ENCODE assay signal across 9 mouse cellular contexts in genomic region chr13:24803196-24803595, GRCm38 (mm10). TPM values are rescaled to one million over a fixed set of nuclear protein-coding genes. Genes with fewer than 3 reads are reported as not detected.
DNase-seq lines count a peak whose midpoint lies in the region; ATAC-seq and TF ChIP-seq lines count a peak whose summit lies in the region.
"Had no signal": no experiment of that assay in that cellular context is flagged by ENCODE, and none has a peak within 500 bp of the region (broad histone marks: within the 10 kb centered on the region; RNA-seq: fewer than 3 reads in every experiment).

No protein-coding gene starts in this region.

- peaks cover 3% of the 10 kb centered on the region for H3K4me1 ChIP-seq in cerebellum, adult 2 months (ENCODE audit: control insufficient read depth, insufficient read depth, low read length)
- peaks cover 5% of the 10 kb centered on the region; the same call in 1 of the 2 replicates for H3K4me1 ChIP-seq in neural tube, embryonic 11.5 days (ENCODE audit: control insufficient read depth, insufficient read depth, low read length)
- H3K4me1 ChIP-seq in limb, embryonic 14.5 days (ENCODE audit: control insufficient read depth, insufficient read depth, low read length), result peaks cover 15% of the 10 kb centered on the region
- 0 out of 2 replicates have a peak, but pooled peaks cover 11% of the 10 kb centered on the region for H3K4me1 ChIP-seq in stomach, embryonic 16.5 days (ENCODE audit: control insufficient read depth, insufficient read depth, low read length)

- TF ChIP-seq CTCF in cerebellum, adult 2 months (IDR thresholded peaks at IDR 0.05; ENCODE audit: borderline replicate concordance, insufficient read depth, low read depth, low read length), result no peak

- peak overlapping the region; percentile 71 for H3K4me2 ChIP-seq in neural tube, embryonic 11.5 days (ENCODE audit: low read depth)
- H3K4me2 ChIP-seq in limb, embryonic 14.5 days (replicated peaks; ENCODE audit: low read depth, low read length, severe bottlenecking), result peak overlapping the region; percentile 57
- peak overlapping the region; percentile 80 for H3K4me2 ChIP-seq in stomach, embryonic 16.5 days (ENCODE audit: low read depth, low read length)

- DNase-seq in cerebellum, adult 2 months, result no peak
- no peak for DNase-seq in neural tube, embryonic 11.5 days (ENCODE audit: low spot score)
- no peak for DNase-seq in neural tube, embryonic 10.5 days (ENCODE audit: extremely low spot score, low spot score)
- no peak for DNase-seq in limb, embryonic 14.5 days (ENCODE audit: low spot score)
- no peak for DNase-seq in left cerebral cortex, adult 9 months (ENCODE audit: low spot score in 2 of 2)
- no peak for DNase-seq in layer of hippocampus, adult 9-11 months
- DNase-seq: cerebellum, postnatal 14 days had no signal

- no peaks in the 10 kb centered on the region for H3K9me3 ChIP-seq in neural tube, embryonic 11.5 days (ENCODE audit: control insufficient read depth, low read length)
- no peaks in the 10 kb centered on the region for H3K9me3 ChIP-seq in limb, embryonic 14.5 days (ENCODE audit: control insufficient read depth, low read length)
- H3K9me3 ChIP-seq in stomach, embryonic 16.5 days (replicated peaks; ENCODE audit: control insufficient read depth, low read length), result no peaks in the 10 kb centered on the region

- peak overlapping the region; percentile 22 for H3K4me3 ChIP-seq in cerebellum, adult 2 months (replicated peaks; ENCODE audit: insufficient read depth, low read depth, low read length)
- peak overlapping the region; percentile 97 for H3K4me3 ChIP-seq in neural tube, embryonic 11.5 days (ENCODE audit: low read depth, low read length)
- peak overlapping the region; percentile 95 for H3K4me3 ChIP-seq in limb, embryonic 14.5 days (replicated peaks; ENCODE audit: low read length)
- H3K4me3 ChIP-seq in stomach, embryonic 16.5 days (replicated peaks; ENCODE audit: low read length), result peak overlapping the region; percentile 98

- H3K36me3 ChIP-seq in neural tube, embryonic 11.5 days (ENCODE audit: control insufficient read depth, insufficient read depth, low read length), result no peaks in the 10 kb centered on the region
- H3K36me3 ChIP-seq in limb, embryonic 14.5 days (ENCODE audit: control insufficient read depth, insufficient read depth, low read length), result peaks cover 32% of the 10 kb centered on the region
- no peaks in the 10 kb centered on the region for H3K36me3 ChIP-seq in stomach, embryonic 16.5 days (ENCODE audit: control insufficient read depth, insufficient read depth, low read length)

- H3K9ac ChIP-seq in neural tube, embryonic 11.5 days (ENCODE audit: low read length), result no peak overlapping the region
- H3K9ac ChIP-seq in limb, embryonic 14.5 days (ENCODE audit: low read depth, low read length, severe bottlenecking), result peak overlapping the region; percentile 97
- peak overlapping the region; percentile 99 for H3K9ac ChIP-seq in stomach, embryonic 16.5 days (ENCODE audit: low read length)

- ATAC-seq in cerebellum, adult (ENCODE audit: insufficient number of reproducible peaks, low FRiP score, low TSS enrichment), result no peak
- no peak for ATAC-seq in neural tube, embryonic 11.5 days (ENCODE audit: insufficient read depth, low FRiP score, low TSS enrichment)
- ATAC-seq in limb, embryonic 14.5 days (ENCODE audit: low FRiP score, low read depth), result no peak
- ATAC-seq in stomach, embryonic 16.5 days (ENCODE audit: insufficient read depth, low FRiP score), result no peak

- H3K27ac ChIP-seq in cerebellum, adult 2 months (ENCODE audit: insufficient read depth, low read length), result no peak overlapping the region
- no peak overlapping the region for H3K27ac ChIP-seq in neural tube, embryonic 11.5 days (ENCODE audit: low read depth, low read length)
- H3K27ac ChIP-seq in limb, embryonic 14.5 days (replicated peaks; ENCODE audit: low read depth, low read length), result no peak overlapping the region
- no peak overlapping the region for H3K27ac ChIP-seq in stomach, embryonic 16.5 days (ENCODE audit: low read length)

- no peak for TF ChIP-seq POLR2A in cerebellum, adult 2 months (IDR thresholded peaks at IDR 0.05; ENCODE audit: borderline replicate concordance, insufficient read depth, low read length)
- TF ChIP-seq POLR2A in limb, embryonic 14.5 days (IDR thresholded peaks at IDR 0.05; ENCODE audit: borderline replicate concordance, extremely low read depth, insufficient read depth, insufficient read length), result no peak

- 5% methylated on average over 2 of the region's 2 CpGs for WGBS in cerebellum, adult 2 months
- WGBS in neural tube, embryonic 11.5 days, result 46% methylated on average over 2 of the region's 2 CpGs
- 26% methylated on average over 2 of the region's 2 CpGs for WGBS in limb, embryonic 14.5 days
- WGBS in stomach, embryonic 16.5 days, result 3% methylated on average over 2 of the region's 2 CpGs

- no peaks in the 10 kb centered on the region for H3K27me3 ChIP-seq in cerebellum, adult 2 months (ENCODE audit: control insufficient read depth, insufficient read depth, low read length)
- H3K27me3 ChIP-seq in neural tube, embryonic 11.5 days (ENCODE audit: control insufficient read depth, insufficient read depth, low read length), result no peaks in the 10 kb centered on the region
- no peaks in the 10 kb centered on the region for H3K27me3 ChIP-seq in limb, embryonic 14.5 days (ENCODE audit: control insufficient read depth, insufficient read depth, low read length)
- no peaks in the 10 kb centered on the region for H3K27me3 ChIP-seq in stomach, embryonic 16.5 days (ENCODE audit: control insufficient read depth, insufficient read depth, low read length)

RNA-seq across cellular contexts. Expression of gene BC005537, which starts 1.7 kb away (rescaled TPM):
- polyA plus RNA-seq in cerebellum, adult 2 months (2012; rRNA removed), result 106 and 107 TPM in 2 replicates
- 18.8 and 22.0 TPM in 2 replicates for polyA plus RNA-seq in neural tube, embryonic 11.5 days (2014; fragmentation: Nextera tagmentation; extraction: Ambion mirVana)
- 70.5 and 87.7 TPM in 2 replicates for polyA plus RNA-seq in limb, embryonic 14.5 days (2012; rRNA removed)
- 29.3 and 32.0 TPM in 2 replicates for polyA plus RNA-seq in limb, embryonic 14.5 days (2014; fragmentation: Nextera tagmentation; extraction: Ambion mirVana)
- polyA plus RNA-seq in stomach, embryonic 16.5 days (2015; fragmentation: Nextera tagmentation; extraction: Ambion mirVana), result 14.1 and 15.2 TPM in 2 replicates

RNA-seq across cellular contexts. Expression of gene Acot13, which starts 28.1 kb away (rescaled TPM):
- polyA plus RNA-seq in cerebellum, adult 2 months (2012; rRNA removed), result 150 and 152 TPM in 2 replicates
- polyA plus RNA-seq in neural tube, embryonic 11.5 days (2014; fragmentation: Nextera tagmentation; extraction: Ambion mirVana), result 48.5 and 55.1 TPM in 2 replicates
- 35.5 and 44.8 TPM in 2 replicates for polyA plus RNA-seq in limb, embryonic 14.5 days (2012; rRNA removed)
- 70.5 and 76.7 TPM in 2 replicates for polyA plus RNA-seq in limb, embryonic 14.5 days (2014; fragmentation: Nextera tagmentation; extraction: Ambion mirVana)
- 91.6 and 93.4 TPM in 2 replicates for polyA plus RNA-seq in stomach, embryonic 16.5 days (2015; fragmentation: Nextera tagmentation; extraction: Ambion mirVana)

RNA-seq across cellular contexts. Expression of gene Tdp2, which starts 28.3 kb away (rescaled TPM):
- polyA plus RNA-seq in cerebellum, adult 2 months (2012; rRNA removed), result 43.4 and 46.3 TPM in 2 replicates
- polyA plus RNA-seq in neural tube, embryonic 11.5 days (2014; fragmentation: Nextera tagmentation; extraction: Ambion mirVana), result 62.8 and 66.7 TPM in 2 replicates
- 66.9 and 68.2 TPM in 2 replicates for polyA plus RNA-seq in limb, embryonic 14.5 days (2012; rRNA removed)
- polyA plus RNA-seq in limb, embryonic 14.5 days (2014; fragmentation: Nextera tagmentation; extraction: Ambion mirVana), result 41.5 and 51.9 TPM in 2 replicates
- polyA plus RNA-seq in stomach, embryonic 16.5 days (2015; fragmentation: Nextera tagmentation; extraction: Ambion mirVana), result 39.5 and 42.2 TPM in 2 replicates

RNA-seq across cellular contexts. Expression of gene Gmnn, which starts 41.5 kb away (rescaled TPM):
- 7.9 and 8.3 TPM in 2 replicates for polyA plus RNA-seq in cerebellum, adult 2 months (2012; rRNA removed)
- 110 and 124 TPM in 2 replicates for polyA plus RNA-seq in neural tube, embryonic 11.5 days (2014; fragmentation: Nextera tagmentation; extraction: Ambion mirVana)
- 22.1 and 43.0 TPM in 2 replicates for polyA plus RNA-seq in limb, embryonic 14.5 days (2012; rRNA removed)
- 78.7 and 83.6 TPM in 2 replicates for polyA plus RNA-seq in limb, embryonic 14.5 days (2014; fragmentation: Nextera tagmentation; extraction: Ambion mirVana)
- polyA plus RNA-seq in stomach, embryonic 16.5 days (2015; fragmentation: Nextera tagmentation; extraction: Ambion mirVana), result 76.2 and 84.9 TPM in 2 replicates

RNA-seq across cellular contexts. Expression of gene D130043K22Rik, which starts 41.7 kb away (rescaled TPM):
- polyA plus RNA-seq in cerebellum, adult 2 months (2012; rRNA removed), result 4.7 and 5.6 TPM in 2 replicates
- polyA plus RNA-seq in neural tube, embryonic 11.5 days (2014; fragmentation: Nextera tagmentation; extraction: Ambion mirVana), result 0.53 and 1.2 TPM in 2 replicates
- polyA plus RNA-seq in limb, embryonic 14.5 days (2012; rRNA removed), result 0.09 and 0.11 TPM in 2 replicates
- 0.04 TPM in 2 replicates for polyA plus RNA-seq in limb, embryonic 14.5 days (2014; fragmentation: Nextera tagmentation; extraction: Ambion mirVana)
- 0.50 and 0.63 TPM in 2 replicates for polyA plus RNA-seq in stomach, embryonic 16.5 days (2015; fragmentation: Nextera tagmentation; extraction: Ambion mirVana)

Comparison
In these comparisons a context has a peak if more than half of its experiments do, and no peak if none do; other contexts are left out.
1. H3K4me3 ChIP-seq: peak in every context shown above with its lines; median percentile 98 in stomach, embryonic 16.5 days; 97 in neural tube, embryonic 11.5 days; 95 in limb, embryonic 14.5 days; 22 in cerebellum, adult 2 months.